Mouse (Mus musculus): ENCODE data around the gene Mical1. TPM values are rescaled to one million over a fixed set of nuclear protein-coding genes. Genes with fewer than 3 reads are reported as not detected.

Mical1 gene
- total and polyA plus RNA-seq, 2 experiments from 2014 or later = 32.1 to 40.0 TPM

DNA sequence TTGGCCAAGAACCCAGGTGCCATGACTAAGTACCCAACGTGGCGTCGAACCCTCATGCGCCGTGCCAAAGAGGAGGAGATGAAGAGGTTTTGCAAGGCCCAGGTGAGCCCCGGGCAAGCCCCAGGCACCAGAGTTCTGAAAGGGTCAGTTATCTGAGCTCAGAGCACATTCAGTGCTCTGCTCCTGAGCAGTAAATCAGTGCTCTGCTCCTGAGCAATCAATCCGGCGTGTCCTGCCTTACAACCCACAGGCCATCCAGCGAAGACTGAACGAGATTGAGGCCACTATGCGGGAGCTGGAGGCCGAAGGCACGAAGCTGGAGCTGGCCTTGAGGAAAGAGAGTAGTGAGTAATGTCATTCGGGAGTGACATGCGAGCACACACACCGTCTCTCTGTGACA is 9.7 kb downstream of the Mical1 start:
- ATAC-seq = no peak
- DNase-seq = no peak

DNA sequence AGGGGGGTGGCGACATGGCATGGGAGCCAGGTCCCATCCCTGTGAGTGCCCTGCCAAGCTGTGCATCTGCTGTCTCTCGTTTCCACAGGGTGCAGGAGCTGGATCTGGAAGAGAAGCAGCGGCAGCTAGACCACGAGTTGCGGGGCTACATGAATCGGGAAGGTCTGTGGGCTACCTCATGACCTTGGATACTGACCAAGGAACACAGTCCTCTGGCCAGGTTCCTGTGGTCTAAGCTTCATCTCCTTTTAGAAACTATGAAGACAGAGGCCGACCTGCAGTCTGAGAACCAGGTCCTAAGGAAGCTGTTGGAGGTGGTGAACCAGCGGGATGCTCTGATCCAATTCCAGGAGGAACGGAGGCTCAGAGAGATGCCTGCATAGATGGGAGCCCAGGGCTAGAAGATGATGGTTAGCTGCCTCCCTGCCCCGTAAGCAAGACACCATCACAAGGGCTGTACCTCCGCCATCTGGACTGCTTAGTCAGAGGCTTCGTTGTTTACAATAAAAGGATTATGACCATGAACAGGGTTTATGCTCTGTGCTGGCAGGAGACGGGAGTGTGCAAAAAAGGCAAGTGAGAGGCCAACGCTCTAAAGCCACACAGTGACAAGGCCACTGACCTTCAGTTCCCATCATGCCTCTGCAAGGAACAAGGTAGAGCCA is 10.5 kb downstream of the Mical1 start:
- Histone ChIP-seq H3K4me3 (ENCODE audit: low read depth, low read length) (no peak overlapping the region), H3K4me1 (ENCODE audit: insufficient read depth) (peaks cover 12% of the 10 kb centered on the region), H3K4me2 (ENCODE audit: low read depth) (no peak overlapping the region), H3K36me3 (ENCODE audit: insufficient read depth) (peaks cover 52% of the 10 kb centered on the region), H3K9me3 (ENCODE audit: low read length) (no peaks in the 10 kb centered on the region), H3K27me3 (ENCODE audit: insufficient read depth, low read length) (no peaks in the 10 kb centered on the region), H3K9ac (no peak overlapping the region), H3K27ac (ENCODE audit: low read depth, low read length) (no peak overlapping the region)
- no peak for DNase-seq
- ATAC-seq = no peak
- no peak for TF ChIP-seq CTCF (IDR thresholded peaks at IDR 0.05; ENCODE audit: low read depth)
- WGBS = 80% methylated on average over 14 of the region's 14 CpGs

More for the DNA sequence above, 9.7 kb downstream of the Mical1 start:
- H3K9me3 ChIP-seq (ENCODE audit: low read length) = no peaks in the 10 kb centered on the region
- peaks cover 12% of the 10 kb centered on the region for H3K4me1 ChIP-seq (ENCODE audit: insufficient read depth)
- H3K36me3 ChIP-seq (ENCODE audit: insufficient read depth) = peaks cover 56% of the 10 kb centered on the region
- 94% methylated on average over 16 of the region's 16 CpGs for WGBS
- no peak overlapping the region for H3K4me3 ChIP-seq (ENCODE audit: low read depth, low read length)
- no peak overlapping the region for H3K9ac ChIP-seq
- no peak overlapping the region for H3K4me2 ChIP-seq (ENCODE audit: low read depth)
- H3K27me3 ChIP-seq (ENCODE audit: insufficient read depth, low read length) = no peaks in the 10 kb centered on the region
- no peak overlapping the region for H3K27ac ChIP-seq (ENCODE audit: low read depth, low read length)
- no peak for TF ChIP-seq CTCF (IDR thresholded peaks at IDR 0.05; ENCODE audit: low read depth)

DNA sequence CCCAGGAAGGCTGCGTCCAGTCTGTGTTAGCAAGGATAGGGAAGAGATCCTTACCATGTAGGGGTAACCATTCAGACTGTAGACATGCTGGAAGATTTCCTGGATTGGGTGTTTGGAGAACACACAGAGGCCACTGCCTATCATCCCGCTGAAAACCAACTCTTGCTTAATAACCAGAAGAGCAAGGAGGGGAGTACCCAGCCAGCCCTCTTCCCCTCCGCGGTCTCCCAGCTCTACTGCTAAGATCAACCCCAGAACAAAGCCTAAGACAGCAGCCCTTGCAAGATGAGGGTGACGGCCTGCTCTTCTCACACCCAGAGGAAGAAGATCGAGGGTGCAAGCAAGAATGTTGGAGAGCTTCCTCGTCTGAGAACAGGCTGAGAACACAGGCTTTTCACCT is 12.8 kb downstream of the Mical1 start:
- Histone ChIP-seq H3K9me3 (ENCODE audit: low read length) (no peaks in the 10 kb centered on the region), H3K36me3 (ENCODE audit: insufficient read depth) (peaks cover 32% of the 10 kb centered on the region), H3K4me1 (ENCODE audit: insufficient read depth) (peaks cover 12% of the 10 kb centered on the region), H3K4me3 (ENCODE audit: low read depth, low read length) (0 out of 2 replicates have a peak overlapping the region, but pooled peaks have one; percentile 77), H3K27me3 (ENCODE audit: insufficient read depth, low read length) (no peaks in the 10 kb centered on the region), H3K4me2 (ENCODE audit: low read depth) (peak overlapping the region; percentile 96), H3K27ac (ENCODE audit: low read depth, low read length) (no peak overlapping the region), H3K9ac (peak overlapping the region; percentile 69; the same call in 1 of the 2 replicates)
- no peak for ATAC-seq
- DNase-seq = no peak
- TF ChIP-seq CTCF (IDR thresholded peaks at IDR 0.05; ENCODE audit: low read depth) = no peak
- 45% methylated on average over 7 of the region's 7 CpGs for WGBS

DNA sequence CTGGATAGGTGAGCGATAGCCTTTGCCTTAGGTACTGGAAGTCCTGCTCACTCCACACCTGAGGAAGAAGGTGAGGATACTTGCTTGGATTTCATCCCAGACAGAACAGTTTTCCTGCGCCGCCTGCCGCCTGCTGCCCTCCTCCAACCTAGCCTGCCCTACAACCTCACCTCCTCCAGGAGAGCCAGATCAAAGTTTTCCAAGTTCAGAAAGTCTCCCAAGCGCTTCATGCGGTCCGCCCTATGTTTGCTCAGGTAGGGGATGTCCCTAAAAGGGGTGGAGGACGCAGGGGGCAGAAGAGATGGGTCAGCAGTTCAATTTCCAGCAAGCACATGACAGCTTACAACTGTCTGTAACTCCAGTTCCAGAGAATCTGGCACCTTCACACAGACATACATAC is 13.2 kb downstream of the Mical1 start:
- H3K9ac ChIP-seq = peak overlapping the region; percentile 69
- DNase-seq (no peak), ATAC-seq (no peak)
- no peaks in the 10 kb centered on the region for H3K9me3 ChIP-seq (ENCODE audit: low read length)
- peaks cover 29% of the 10 kb centered on the region for H3K36me3 ChIP-seq (ENCODE audit: insufficient read depth)
- 37% methylated on average over 8 of the region's 8 CpGs for WGBS
- TF ChIP-seq CTCF (IDR thresholded peaks at IDR 0.05; ENCODE audit: low read depth) = no peak
- no peak overlapping the region for H3K27ac ChIP-seq (ENCODE audit: low read depth, low read length)
- peak overlapping the region; percentile 96 for H3K4me2 ChIP-seq (ENCODE audit: low read depth)
- H3K4me3 ChIP-seq (ENCODE audit: low read depth, low read length) = peak overlapping the region; percentile 77
- H3K27me3 ChIP-seq (ENCODE audit: insufficient read depth, low read length) = no peaks in the 10 kb centered on the region
- H3K4me1 ChIP-seq (ENCODE audit: insufficient read depth) = peaks cover 12% of the 10 kb centered on the region

DNA sequence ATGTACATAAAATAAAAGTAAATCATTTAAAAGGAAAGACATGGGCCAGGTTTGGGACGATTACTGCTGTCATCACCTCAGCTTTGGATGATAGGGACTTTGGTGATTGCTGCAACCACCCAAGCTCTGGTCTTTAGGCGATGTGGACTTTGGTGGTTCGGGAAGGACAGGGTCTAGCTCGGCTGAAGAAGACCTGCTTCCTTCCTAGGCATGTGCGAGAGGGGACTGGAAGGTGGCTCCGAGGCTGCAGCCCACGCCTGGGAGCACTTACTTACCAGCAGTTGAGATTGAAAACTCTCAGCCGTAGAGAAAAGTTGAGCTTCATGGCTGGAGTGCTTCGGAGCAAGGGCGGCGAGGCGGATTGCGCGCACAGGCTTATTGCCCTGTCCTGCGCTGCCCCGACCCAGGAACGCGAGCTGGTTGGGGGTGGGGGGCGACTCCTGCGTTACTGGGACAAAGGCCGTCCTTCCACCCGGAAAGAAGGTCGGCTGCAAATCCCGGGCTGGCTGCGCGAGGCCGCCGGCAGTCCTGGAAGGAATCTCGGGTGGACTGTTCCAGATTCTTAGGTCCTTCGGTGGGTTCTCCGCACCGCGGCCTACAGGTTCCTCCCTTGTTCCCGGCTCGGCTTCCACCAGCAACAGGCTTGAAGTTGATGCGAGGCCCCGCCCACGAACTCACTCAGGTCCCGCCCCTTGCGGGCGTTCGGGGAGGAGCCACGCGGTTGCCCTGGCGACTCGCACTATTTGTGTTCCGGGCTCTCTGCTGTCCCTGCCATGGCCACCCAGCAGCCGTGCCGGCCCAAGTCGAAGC is 13.8 kb downstream of the Mical1 start, which contains the start of the genes Smpd2 and Ppil6:
Gene Smpd2 (minus strand): TSS at position 662 of the 810 bp plus-strand sequence.
Gene Ppil6 (plus strand): TSS at position 732 of the 810 bp plus-strand sequence.
- TF ChIP-seq CTCF (IDR thresholded peaks at IDR 0.05; ENCODE audit: low read depth) = no peak; the same call in 1 of the 2 replicates
- Histone ChIP-seq H3K4me1 (ENCODE audit: insufficient read depth) (peaks cover 12% of the 10 kb centered on the region), H3K4me2 (ENCODE audit: low read depth) (peak within 1 kb of the TSS; percentile 96), H3K9ac (peak within 1 kb of the TSS; percentile 69), H3K9me3 (ENCODE audit: low read length) (no peaks in the 10 kb centered on the region), H3K4me3 (ENCODE audit: low read depth, low read length) (peak within 1 kb of the TSS; percentile 77), H3K27ac (ENCODE audit: low read depth, low read length) (peak within 1 kb of the TSS; percentile 35), H3K36me3 (ENCODE audit: insufficient read depth) (peaks cover 24% of the 10 kb centered on the region), H3K27me3 (ENCODE audit: insufficient read depth, low read length) (no peaks in the 10 kb centered on the region)
- ATAC-seq = peak; percentile 96
- WGBS = under 1% methylated on average over 49 of the region's 50 CpGs
- peak; percentile 93 for DNase-seq

DNA sequence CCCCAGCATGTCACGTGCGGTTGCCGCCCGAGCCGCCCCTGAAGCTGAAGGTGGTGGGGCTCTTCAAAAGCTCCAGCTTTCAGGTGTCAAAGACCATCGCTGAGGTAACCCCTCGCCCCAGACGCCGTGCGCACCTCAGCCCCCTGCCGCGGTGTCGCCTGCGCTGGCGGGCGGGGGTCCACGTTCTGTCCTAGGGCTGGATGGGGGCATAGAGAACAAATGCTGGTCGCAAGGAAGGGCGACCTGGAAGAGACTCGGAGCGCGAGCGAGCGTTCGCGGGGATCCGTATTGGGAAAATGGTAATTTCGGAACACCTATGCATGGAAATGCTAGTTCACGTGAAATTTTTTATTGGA is 14.4 kb downstream of the Mical1 start:
- H3K4me3 ChIP-seq (ENCODE audit: low read depth, low read length) = peak overlapping the region; percentile 77
- H3K9ac ChIP-seq = peak overlapping the region; percentile 69
- no peak for DNase-seq
- peak overlapping the region; percentile 96 for H3K4me2 ChIP-seq (ENCODE audit: low read depth)
- H3K27ac ChIP-seq (ENCODE audit: low read depth, low read length) = peak overlapping the region; percentile 35
- H3K9me3 ChIP-seq (ENCODE audit: low read length) = no peaks in the 10 kb centered on the region
- TF ChIP-seq CTCF (IDR thresholded peaks at IDR 0.05; ENCODE audit: low read depth) = no peak
- ATAC-seq = peak; percentile 49
- H3K27me3 ChIP-seq (ENCODE audit: insufficient read depth, low read length) = no peaks in the 10 kb centered on the region
- H3K36me3 ChIP-seq (ENCODE audit: insufficient read depth) = peaks cover 18% of the 10 kb centered on the region
- peaks cover 12% of the 10 kb centered on the region for H3K4me1 ChIP-seq (ENCODE audit: insufficient read depth)
- 1% methylated on average over 29 of the region's 29 CpGs for WGBS

DNA sequence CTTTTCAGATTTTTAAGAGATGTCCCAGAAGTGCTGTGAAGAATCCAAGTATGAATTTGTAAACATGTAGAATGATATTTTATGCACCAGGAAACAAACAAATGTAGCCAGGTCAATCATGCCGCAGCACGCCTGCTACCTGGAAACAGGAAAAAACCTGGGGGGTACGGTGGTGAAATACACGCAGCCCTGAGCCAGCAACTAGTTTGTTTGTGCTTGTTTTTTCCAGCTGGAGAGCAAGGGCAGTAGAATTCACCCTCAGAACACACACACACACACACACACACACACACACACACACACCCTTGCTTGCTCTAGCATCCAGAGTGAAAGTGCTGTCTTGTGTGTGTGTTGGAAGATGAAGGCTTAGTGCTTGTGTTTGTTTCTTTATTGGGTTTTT is 15.0 kb downstream of the Mical1 start:
- TF ChIP-seq CTCF (IDR thresholded peaks at IDR 0.05; ENCODE audit: low read depth) = no peak
- Histone ChIP-seq H3K36me3 (ENCODE audit: insufficient read depth) (peaks cover 12% of the 10 kb centered on the region), H3K4me3 (ENCODE audit: low read depth, low read length) (peak overlapping the region; percentile 77; the same call in 1 of the 2 replicates), H3K9ac (0 out of 2 replicates have a peak overlapping the region, but pooled peaks have one; percentile 69), H3K27me3 (ENCODE audit: insufficient read depth, low read length) (no peaks in the 10 kb centered on the region), H3K4me1 (ENCODE audit: insufficient read depth) (peaks cover 12% of the 10 kb centered on the region), H3K4me2 (ENCODE audit: low read depth) (peak overlapping the region; percentile 96), H3K27ac (ENCODE audit: low read depth, low read length) (no peak overlapping the region), H3K9me3 (ENCODE audit: low read length) (no peaks in the 10 kb centered on the region)
- no peak for DNase-seq
- ATAC-seq = no peak
- WGBS = 42% methylated on average over 4 of the region's 4 CpGs
